Mouse (Mus musculus) lung, postnatal 0 days (tissue): ENCODE results near the gene Slc7a8.

Experiments
- CTCF ChIP-seq: IDR thresholded peaks from 2 replicates; pipeline ENCODE4 v1.5.1; 2016; ENCODE audit warnings: antibody characterized with exemption, mild to moderate bottlenecking
- EP300 ChIP-seq: IDR thresholded peaks from 2 replicates; pipeline ENCODE4 v1.6.1; 2016; ENCODE audit warnings: antibody characterized with exemption, mild to moderate bottlenecking, control low read depth

DNA sequence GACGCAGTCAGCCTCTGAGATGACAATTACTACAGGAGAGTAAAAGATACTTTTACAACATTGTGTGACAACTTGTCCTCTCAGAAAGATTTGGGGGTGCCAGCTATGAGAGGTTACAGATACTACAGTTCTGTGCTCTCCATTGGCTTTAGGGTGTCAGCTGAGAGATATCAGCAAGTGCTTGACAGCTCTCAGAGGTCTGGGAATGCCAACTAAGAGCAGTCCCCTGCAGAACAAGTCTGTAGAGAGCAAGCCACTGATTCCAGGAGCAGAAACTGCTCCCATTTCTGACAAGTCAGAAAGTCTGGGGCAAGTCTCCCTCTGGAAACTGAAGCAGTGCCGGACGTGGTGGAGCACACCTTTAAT is 27.9 kb upstream of the Slc7a8 start:
- TF ChIP-seq CTCF = no peak
- TF ChIP-seq EP300 = no peak
